Mouse (Mus musculus): ENCODE results near the gene Kdf1. TPM values are rescaled to one million over a fixed set of nuclear protein-coding genes. Genes with fewer than 3 reads are reported as not detected.
A peak's percentile ranks its signal among the peaks of the same experiment; 100 is the strongest.

The Kdf1 gene
- total RNA-seq, 2 experiments from 2014 or later: 0.37 TPM; not detected in 1

- no peak for DNase-seq (ENCODE audit: low spot score in 2 of 2)
Measured at GRCm38 (mm10) chr4:133553448-133554330, 34.9 kb downstream of the Kdf1 start.

DNA sequence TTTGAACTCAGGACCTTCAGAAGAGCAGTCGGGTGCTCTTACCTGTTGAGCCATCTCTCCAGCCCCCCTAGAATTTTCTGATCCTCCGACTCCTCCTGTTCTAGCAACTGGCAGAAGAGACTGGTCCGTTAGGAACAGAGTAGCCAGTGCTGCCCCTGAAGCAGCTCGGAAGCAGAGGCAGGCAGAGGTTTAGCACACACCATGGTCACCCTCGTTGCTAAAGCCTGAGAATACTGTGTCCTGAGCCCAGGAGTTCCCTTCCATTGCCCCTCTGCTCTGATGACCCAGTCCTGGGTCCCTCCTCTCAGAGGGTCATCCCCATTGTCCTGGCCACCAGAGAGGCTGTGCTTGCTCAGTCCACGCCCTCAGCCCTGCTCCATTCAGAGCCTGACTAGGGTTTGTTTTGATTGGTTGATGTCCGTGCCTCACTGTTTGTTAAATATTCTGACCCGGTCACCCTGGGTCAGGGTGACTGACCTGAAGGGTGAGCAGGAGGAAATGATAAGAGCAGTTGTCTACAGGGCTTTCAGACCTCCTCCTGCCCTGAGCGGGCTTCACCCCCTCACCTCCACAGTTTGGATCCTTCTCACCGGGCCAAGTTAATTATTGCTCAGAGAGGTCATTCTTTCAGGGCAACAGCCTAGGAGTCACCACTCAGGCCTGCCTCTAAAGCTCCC lies 38.4 kb downstream of the Kdf1 start:
- DNase-seq (ENCODE audit: low spot score in 2 of 2): no peak

DNA sequence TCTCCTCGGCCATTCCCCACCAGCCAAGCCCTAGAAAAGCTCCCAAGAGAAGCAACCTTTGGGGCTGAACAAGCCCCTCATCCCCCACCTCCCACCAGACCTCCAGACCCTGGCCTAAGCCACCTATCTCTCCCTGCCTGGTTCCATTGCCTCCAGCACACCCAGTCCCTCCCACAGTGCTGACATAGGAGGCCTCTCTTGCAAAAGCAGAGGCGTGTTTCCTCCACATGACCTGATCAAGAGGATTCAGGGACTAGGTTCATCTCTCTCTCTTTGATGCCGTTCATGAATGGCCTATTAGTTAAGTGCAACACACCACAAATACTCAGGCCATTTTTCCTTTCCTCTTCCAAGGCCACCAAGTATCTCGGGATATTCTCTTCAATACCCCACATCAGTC lies 41.1 kb downstream of the Kdf1 start:
- DNase-seq (ENCODE audit: low spot score in 2 of 2): no peak

DNA sequence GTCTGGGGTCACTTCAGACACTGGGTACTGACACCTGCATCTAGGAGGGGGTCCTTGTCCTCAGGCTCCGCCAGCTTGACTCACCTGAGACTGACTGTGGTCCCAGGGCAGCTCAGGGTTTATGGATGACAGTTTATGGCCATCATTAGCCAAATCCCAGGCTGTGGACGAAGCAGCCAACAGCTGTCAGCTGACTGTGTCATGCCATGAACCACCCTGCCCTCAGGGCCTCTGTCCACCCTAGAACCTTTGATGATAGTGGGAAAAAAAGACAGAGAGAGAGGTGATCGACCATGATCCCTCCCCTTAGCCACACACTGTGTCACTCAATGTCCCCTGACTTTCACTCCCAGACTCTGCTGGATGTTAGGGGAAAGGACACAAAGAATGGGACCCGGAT lies 42.9 kb downstream of the Kdf1 start:
- no peak for DNase-seq (ENCODE audit: low spot score in 2 of 2)

DNA sequence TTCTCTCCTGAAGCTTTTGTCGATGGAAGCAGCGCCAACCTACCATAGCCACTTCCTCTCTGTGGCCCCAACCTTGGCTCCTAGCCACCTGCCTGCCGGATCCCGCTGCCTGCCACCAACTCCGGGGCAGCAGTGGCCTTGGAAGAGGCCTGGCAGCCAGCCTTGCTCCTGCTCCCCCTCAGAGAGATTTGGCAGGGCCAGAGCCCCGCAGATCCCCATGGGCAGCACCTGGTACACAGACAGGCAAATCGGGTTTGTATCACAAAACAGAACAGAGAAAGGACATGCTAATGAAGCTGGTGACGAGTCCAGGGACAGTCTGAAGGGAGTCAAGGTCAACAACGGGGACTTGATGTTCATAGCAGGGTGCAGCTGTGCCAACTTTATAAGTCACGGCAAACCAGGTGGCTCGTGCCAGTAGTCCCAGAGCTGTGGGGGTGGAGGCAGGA lies 44.4 kb downstream of the Kdf1 start:
- DNase-seq (ENCODE audit: low spot score in 2 of 2): no peak

DNA sequence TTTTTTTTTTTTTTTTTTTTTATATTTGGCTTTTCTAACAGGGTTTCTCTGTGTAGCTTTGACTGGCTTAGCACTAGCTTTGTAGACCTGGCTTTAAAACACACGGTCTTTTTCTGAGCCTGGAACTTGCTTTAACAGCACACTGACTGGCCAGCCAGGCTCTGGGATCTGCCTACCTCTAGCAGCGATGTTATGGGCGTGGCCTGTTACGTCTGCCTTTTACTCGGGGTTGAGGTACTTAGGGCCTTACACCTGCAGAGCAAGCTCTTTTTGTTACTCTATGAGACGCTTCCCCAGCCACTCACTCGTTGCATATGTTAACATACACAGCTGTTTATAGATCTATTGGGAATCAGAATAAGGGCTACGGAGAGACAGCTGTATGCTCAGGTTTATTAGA lies 48.5 kb downstream of the Kdf1 start:
- no peak for DNase-seq (ENCODE audit: low spot score in 2 of 2)

GRCm38 (mm10) chr4:133569291-133570065 lies 50.7 kb downstream of the Kdf1 start:
- no peak for DNase-seq (ENCODE audit: low spot score in 2 of 2)

DNA sequence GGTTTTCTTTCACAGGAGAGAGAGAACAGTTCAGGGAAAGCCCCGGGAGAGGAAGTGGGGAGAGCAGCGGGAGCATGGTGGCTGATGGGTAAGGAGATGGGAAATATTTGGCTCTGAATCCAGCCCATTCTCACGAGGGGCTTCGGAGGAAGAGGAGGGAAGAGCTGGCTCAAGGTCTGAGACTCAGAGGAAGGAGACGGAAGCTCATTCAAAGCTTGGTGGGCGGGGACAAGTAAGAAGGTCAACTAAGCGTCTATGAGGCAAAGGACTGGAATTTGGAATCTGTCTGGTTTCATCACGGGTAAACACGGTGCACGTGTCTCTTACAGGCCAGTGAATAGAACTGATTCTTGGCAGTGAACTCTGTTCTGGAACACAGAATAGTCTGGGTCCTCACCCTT lies 51.3 kb downstream of the Kdf1 start:
- no peak for DNase-seq (ENCODE audit: low spot score in 2 of 2)

- DNase-seq (ENCODE audit: low spot score in 2 of 2): peak; percentile 85 to 94
Measured at GRCm38 (mm10) chr4:133574070-133574842, 55.5 kb downstream of the Kdf1 start, which contains the start of gene Gpatch3. Gpatch3 (plus strand) TSS chr4:133574745.

GRCm38 (mm10) chr4:133574843-133575202 lies 56.1 kb downstream of the Kdf1 start:
- no peak for DNase-seq (ENCODE audit: low spot score in 2 of 2)

DNA sequence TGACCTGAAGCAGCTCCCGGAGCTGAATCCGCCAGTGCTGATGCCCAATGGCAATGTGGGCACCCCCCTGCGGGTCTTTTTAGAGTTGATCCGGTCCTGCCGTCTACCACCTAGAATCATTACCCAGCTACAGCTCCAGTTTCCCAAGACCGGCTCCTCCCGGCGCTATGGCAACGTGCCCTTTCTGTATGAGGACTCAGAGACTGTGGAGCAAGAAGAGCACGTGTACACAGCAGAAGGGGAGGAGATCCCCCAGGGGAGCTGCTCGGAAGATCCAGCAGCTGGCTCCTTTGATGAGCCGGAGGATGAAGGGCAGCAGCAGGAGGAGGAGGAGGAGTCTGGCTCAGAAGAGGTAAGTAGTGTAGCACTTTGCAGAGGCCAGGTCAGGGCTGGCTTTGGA lies 59.2 kb downstream of the Kdf1 start:
- no peak for DNase-seq (ENCODE audit: low spot score in 2 of 2)

Small RNAs within 50 kb of the gene (microRNA-seq; reads per million reads assigned to microRNA genes)
- 0 reads per million in 2 experiments for gene Gm23158

Other genes starting within 250 kb of the Kdf1 start
- gene Tmem222, start 241.2 kb upstream of the Kdf1 start, total RNA-seq (2021): 10 to 100 TPM; 92.1 to 96.1 TPM
- 10 to 100 TPM; 79.6 to 83.1 TPM for gene Wdtc1, start 165.5 kb upstream of the Kdf1 start, total RNA-seq (2021)
- gene Slc9a1, start 149.3 kb upstream of the Kdf1 start, total RNA-seq (2021): 10 to 100 TPM; 62.2 to 62.9 TPM
- not detected for gene Tent5b, start 38.8 kb upstream of the Kdf1 start, total RNA-seq (2021)
- 100 to 1,000 TPM; 178 to 179 TPM for gene Trnp1, start 20.4 kb upstream of the Kdf1 start, total RNA-seq (2021)
- gene Nudc, start 27.0 kb downstream of the Kdf1 start, total RNA-seq (2021): 100 to 1,000 TPM; 135 to 141 TPM
- gene Nr0b2, start 34.4 kb downstream of the Kdf1 start, total RNA-seq (2021): not detected
- 10 to 100 TPM in 1 of 2 experiments, 1 to 10 TPM in 1; 9.6 to 10.1 TPM for gene Gpatch3, start 55.8 kb downstream of the Kdf1 start, total RNA-seq (2021)
- 10 to 100 TPM; 10.7 to 12.1 TPM for gene Gpn2, start 65.4 kb downstream of the Kdf1 start, total RNA-seq (2021)
- gene Sfn, start 83.2 kb downstream of the Kdf1 start, total RNA-seq (2021): 1 to 10 TPM; 2.7 to 3.2 TPM
- 10 to 100 TPM; 32.3 to 33.8 TPM for gene Zdhhc18, start 131.2 kb downstream of the Kdf1 start, total RNA-seq (2021)
- gene Pigv, start 153.7 kb downstream of the Kdf1 start, total RNA-seq (2021): 10 to 100 TPM in 1 of 2 experiments, 1 to 10 TPM in 1; 9.4 to 12.3 TPM
- gene Arid1a, start 237.8 kb downstream of the Kdf1 start, total RNA-seq (2021): 10 to 100 TPM; 81.2 to 83.2 TPM

Data from layer of hippocampus, adult 18-20 months (tissue).